Mouse (Mus musculus): Measurements from ENCODE around the gene C2cd6.
A peak's percentile ranks its signal among the peaks of the same experiment; 100 is the strongest.

Gene C2cd6

GRCm38 (mm10) chr1:59094705-59095104 is at the start of gene C2cd6:
TSS of gene C2cd6 (minus strand) at chr1:59094900.
- no peak for DNase-seq (ENCODE audit: low read depth, low spot score)
- Histone ChIP-seq H3K27me3 (ENCODE audit: control insufficient read depth, insufficient read depth, low read length, poor library complexity, severe bottlenecking) (no peaks in the 10 kb centered on the region), H3K36me3 (ENCODE audit: control insufficient read depth, insufficient read depth, low read length, poor library complexity, severe bottlenecking) (no peaks in the 10 kb centered on the region)

GRCm38 (mm10) chr1:59142809-59143208 is 48.1 kb upstream of the C2cd6 start:
- Histone ChIP-seq H3K27me3 (ENCODE audit: control insufficient read depth, insufficient read depth, low read length, poor library complexity, severe bottlenecking) (no peaks in the 10 kb centered on the region), H3K36me3 (ENCODE audit: control insufficient read depth, insufficient read depth, low read length, poor library complexity, severe bottlenecking) (no peaks in the 10 kb centered on the region)
- peak; percentile 86 for DNase-seq (ENCODE audit: low read depth, low spot score)

- Histone ChIP-seq H3K36me3 (ENCODE audit: control insufficient read depth, insufficient read depth, low read length, poor library complexity, severe bottlenecking) (no peaks in the 10 kb centered on the region), H3K27me3 (ENCODE audit: control insufficient read depth, insufficient read depth, low read length, poor library complexity, severe bottlenecking) (no peaks in the 10 kb centered on the region)
- DNase-seq (ENCODE audit: low read depth, low spot score), result no peak
Measured at GRCm38 (mm10) chr1:59134419-59134818, 39.7 kb upstream of the C2cd6 start.

- Histone ChIP-seq H3K36me3 (ENCODE audit: control insufficient read depth, insufficient read depth, low read length, poor library complexity, severe bottlenecking) (no peaks in the 10 kb centered on the region), H3K27me3 (ENCODE audit: control insufficient read depth, insufficient read depth, low read length, poor library complexity, severe bottlenecking) (no peaks in the 10 kb centered on the region)
- DNase-seq (ENCODE audit: low read depth, low spot score), result no peak
Measured at GRCm38 (mm10) chr1:59128879-59129278, 34.2 kb upstream of the C2cd6 start.

- no peak for DNase-seq (ENCODE audit: low read depth, low spot score)
- Histone ChIP-seq H3K36me3 (ENCODE audit: control insufficient read depth, insufficient read depth, low read length, poor library complexity, severe bottlenecking) (no peaks in the 10 kb centered on the region), H3K27me3 (ENCODE audit: control insufficient read depth, insufficient read depth, low read length, poor library complexity, severe bottlenecking) (no peaks in the 10 kb centered on the region)
Measured at GRCm38 (mm10) chr1:59125558-59125957, 30.9 kb upstream of the C2cd6 start.

GRCm38 (mm10) chr1:59119720-59120457 is 25.2 kb upstream of the C2cd6 start, which contains the start of gene Tmem237:
TSS of gene Tmem237 (minus strand) at chr1:59120408.
- H3K36me3 ChIP-seq (ENCODE audit: control insufficient read depth, insufficient read depth, low read length, poor library complexity, severe bottlenecking), result no peaks in the 10 kb centered on the region
- no peaks in the 10 kb centered on the region for H3K27me3 ChIP-seq (ENCODE audit: control insufficient read depth, insufficient read depth, low read length, poor library complexity, severe bottlenecking)
- peak; percentile 93 for DNase-seq (ENCODE audit: low read depth, low spot score)

GRCm38 (mm10) chr1:59110524-59110923 is 15.8 kb upstream of the C2cd6 start:
- H3K36me3 ChIP-seq (ENCODE audit: control insufficient read depth, insufficient read depth, low read length, poor library complexity, severe bottlenecking), result no peaks in the 10 kb centered on the region
- DNase-seq (ENCODE audit: low read depth, low spot score), result no peak
- H3K27me3 ChIP-seq (ENCODE audit: control insufficient read depth, insufficient read depth, low read length, poor library complexity, severe bottlenecking), result no peaks in the 10 kb centered on the region

- no peaks in the 10 kb centered on the region for H3K36me3 ChIP-seq (ENCODE audit: control insufficient read depth, insufficient read depth, low read length, poor library complexity, severe bottlenecking)
- no peaks in the 10 kb centered on the region for H3K27me3 ChIP-seq (ENCODE audit: control insufficient read depth, insufficient read depth, low read length, poor library complexity, severe bottlenecking)
- no peak for DNase-seq (ENCODE audit: low read depth, low spot score)
Measured at GRCm38 (mm10) chr1:59102071-59102470, 7.4 kb upstream of the C2cd6 start.

- no peaks in the 10 kb centered on the region for H3K27me3 ChIP-seq (ENCODE audit: control insufficient read depth, insufficient read depth, low read length, poor library complexity, severe bottlenecking)
- DNase-seq (ENCODE audit: low read depth, low spot score), result no peak
- no peaks in the 10 kb centered on the region for H3K36me3 ChIP-seq (ENCODE audit: control insufficient read depth, insufficient read depth, low read length, poor library complexity, severe bottlenecking)
Measured at GRCm38 (mm10) chr1:59101020-59101419, 6.3 kb upstream of the C2cd6 start.

- peak; percentile 51 for DNase-seq (ENCODE audit: low read depth, low spot score)
- H3K36me3 ChIP-seq (ENCODE audit: control insufficient read depth, insufficient read depth, low read length, poor library complexity, severe bottlenecking), result no peaks in the 10 kb centered on the region
- no peaks in the 10 kb centered on the region for H3K27me3 ChIP-seq (ENCODE audit: control insufficient read depth, insufficient read depth, low read length, poor library complexity, severe bottlenecking)
Measured at GRCm38 (mm10) chr1:59070867-59071266, 23.8 kb downstream of the C2cd6 start.

- Histone ChIP-seq H3K36me3 (ENCODE audit: control insufficient read depth, insufficient read depth, low read length, poor library complexity, severe bottlenecking) (no peaks in the 10 kb centered on the region), H3K27me3 (ENCODE audit: control insufficient read depth, insufficient read depth, low read length, poor library complexity, severe bottlenecking) (no peaks in the 10 kb centered on the region)
- DNase-seq (ENCODE audit: low read depth, low spot score), result no peak
Measured at GRCm38 (mm10) chr1:59067976-59068375, 26.7 kb downstream of the C2cd6 start.

GRCm38 (mm10) chr1:59063697-59064096 is 31.0 kb downstream of the C2cd6 start:
- Histone ChIP-seq H3K27me3 (ENCODE audit: control insufficient read depth, insufficient read depth, low read length, poor library complexity, severe bottlenecking) (no peaks in the 10 kb centered on the region), H3K36me3 (ENCODE audit: control insufficient read depth, insufficient read depth, low read length, poor library complexity, severe bottlenecking) (no peaks in the 10 kb centered on the region)
- DNase-seq (ENCODE audit: low read depth, low spot score), result no peak

GRCm38 (mm10) chr1:59056955-59057354 is 37.7 kb downstream of the C2cd6 start:
- no peaks in the 10 kb centered on the region for H3K36me3 ChIP-seq (ENCODE audit: control insufficient read depth, insufficient read depth, low read length, poor library complexity, severe bottlenecking)
- DNase-seq (ENCODE audit: low read depth, low spot score), result no peak
- no peaks in the 10 kb centered on the region for H3K27me3 ChIP-seq (ENCODE audit: control insufficient read depth, insufficient read depth, low read length, poor library complexity, severe bottlenecking)

GRCm38 (mm10) chr1:59051306-59051705 is 43.4 kb downstream of the C2cd6 start:
- H3K36me3 ChIP-seq (ENCODE audit: control insufficient read depth, insufficient read depth, low read length, poor library complexity, severe bottlenecking), result no peaks in the 10 kb centered on the region
- H3K27me3 ChIP-seq (ENCODE audit: control insufficient read depth, insufficient read depth, low read length, poor library complexity, severe bottlenecking), result no peaks in the 10 kb centered on the region
- DNase-seq (ENCODE audit: low read depth, low spot score), result no peak

GRCm38 (mm10) chr1:59037723-59038122 is 57.0 kb downstream of the C2cd6 start:
- Histone ChIP-seq H3K27me3 (ENCODE audit: control insufficient read depth, insufficient read depth, low read length, poor library complexity, severe bottlenecking) (no peaks in the 10 kb centered on the region), H3K36me3 (ENCODE audit: control insufficient read depth, insufficient read depth, low read length, poor library complexity, severe bottlenecking) (no peaks in the 10 kb centered on the region)
- no peak for DNase-seq (ENCODE audit: low read depth, low spot score)

- no peak for DNase-seq (ENCODE audit: low read depth, low spot score)
- H3K36me3 ChIP-seq (ENCODE audit: control insufficient read depth, insufficient read depth, low read length, poor library complexity, severe bottlenecking), result no peaks in the 10 kb centered on the region
- H3K27me3 ChIP-seq (ENCODE audit: control insufficient read depth, insufficient read depth, low read length, poor library complexity, severe bottlenecking), result no peaks in the 10 kb centered on the region
Measured at GRCm38 (mm10) chr1:59021556-59021955, 73.1 kb downstream of the C2cd6 start.

Data from splenic B cell, adult 2 months (primary cell).